Mouse (Mus musculus) liver, embryonic 14.5 days (tissue): ENCODE data around the gene March6. TPM values are rescaled to one million over a fixed set of nuclear protein-coding genes. Genes with fewer than 3 reads are reported as not detected.

Experiments
- ATAC-seq: fragments of 200-750 bp; cut with Nextera tagmentation; 2 replicates; pipeline ENCODE4 v1.8.0; 2017; ENCODE audit warnings: moderate number of reproducible peaks, mild to moderate bottlenecking, moderate library complexity; ENCODE audit not compliant: insufficient read depth
- DNase-seq, 3 experiments: peaks; one replicate each; pipeline ENCODE4 v3.0.0-alpha.2; 2012 to 2013; ENCODE audit warnings: low read depth in 3 of 3, low spot score in 3 of 3
- H3K27ac ChIP-seq: fragments of 300-500 bp; sonication (generic); 2 replicates; pipeline ENCODE4 v1.5.1; 2014; ENCODE audit warnings: moderate library complexity, mild to moderate bottlenecking, control low read depth, inconsistent platforms
- H3K27me3 ChIP-seq: fragments of 300-500 bp; sonication (generic); 2 replicates; pipeline ENCODE4 v1.6.1; 2014; ENCODE audit warnings: mild to moderate bottlenecking, low read length, moderate library complexity; ENCODE audit not compliant: control insufficient read depth, insufficient read depth
- H3K36me3 ChIP-seq: fragments of 300-500 bp; sonication (generic); replicated peaks from 2 replicates; pipeline ENCODE4 v1.6.1; 2014; ENCODE audit warnings: low read depth; ENCODE audit not compliant: control insufficient read depth, insufficient read depth
- H3K4me1 ChIP-seq, 2 experiments: fragments of 200-500 bp in 1 of 2; fragments of 300-500 bp in 1 of 2; sonication (generic) in 1 of 2; replicated peaks; 2 replicates each; pipeline ENCODE4 v1.6.1; 2012 to 2014; ENCODE audit warnings: antibody characterized with exemption in 1 of 2, inconsistent platforms in 1 of 2, low read length in 1 of 2; ENCODE audit not compliant: control insufficient read depth in 2 of 2, insufficient read depth in 2 of 2
- H3K4me2 ChIP-seq: fragments of 300-500 bp; sonication (generic); 2 replicates; pipeline ENCODE4 v1.6.1; 2014; ENCODE audit warnings: low read depth, mild to moderate bottlenecking, control low read depth, moderate library complexity
- H3K4me3 ChIP-seq, 2 experiments: fragments of 200-500 bp in 1 of 2; fragments of 300-500 bp in 1 of 2; sonication (generic) in 1 of 2; 2 replicates each; pipeline ENCODE4 v1.5.1; 2012 to 2014; ENCODE audit warnings: low read depth in 2 of 2, low read length in 2 of 2, mild to moderate bottlenecking in 2 of 2, control low read depth in 1 of 2, inconsistent platforms in 1 of 2, moderate library complexity in 1 of 2; ENCODE audit not compliant: insufficient read depth in 1 of 2
- H3K9ac ChIP-seq: fragments of 300-500 bp; sonication (generic); replicated peaks from 2 replicates; pipeline ENCODE4 v1.6.1; 2014; ENCODE audit warnings: mild to moderate bottlenecking, control low read depth, moderate library complexity
- H3K9me3 ChIP-seq: fragments of 300-500 bp; sonication (generic); 2 replicates; pipeline ENCODE4 v1.6.1; 2016; ENCODE audit warnings: low read length, mixed read lengths; ENCODE audit not compliant: control insufficient read depth
- CTCF ChIP-seq: IDR thresholded peaks from 2 replicates; pipeline ENCODE4 v1.5.1; 2016; ENCODE audit warnings: antibody characterized with exemption, low read depth, control low read depth
- EP300 ChIP-seq: IDR thresholded peaks from 2 replicates; pipeline ENCODE4 v1.6.1; 2016; ENCODE audit warnings: antibody characterized with exemption, low read depth
- WGBS: fragments of 180-500 bp; shearing (Covaris S2); extraction: QIAGEN DNeasy Blood & Tissue Kit; methylation state at CpG from one replicate; pipeline ENCODE4 v1.1.7; 2014; ENCODE audit not compliant: insufficient replicate concordance; 5-methylcytosine and 5-hydroxymethylcytosine counted together
- polyA plus RNA-seq, 2 experiments: library from polyadenylated mRNA; depleted of rRNA in 1 of 2; stranded (reverse) in 1 of 2; unstranded in 1 of 2; fragments of >200 nt; fragmentation: Nextera tagmentation in 1 of 2; extraction: Ambion mirVana in 1 of 2; gene quantifications; 2 replicates each; pipeline versions ENCODE4 v1.2.1 to v1.2.3; 2012 to 2014

Gene March6
- polyA plus RNA-seq, 2 experiments = 9.0 to 12.7 TPM

DNA sequence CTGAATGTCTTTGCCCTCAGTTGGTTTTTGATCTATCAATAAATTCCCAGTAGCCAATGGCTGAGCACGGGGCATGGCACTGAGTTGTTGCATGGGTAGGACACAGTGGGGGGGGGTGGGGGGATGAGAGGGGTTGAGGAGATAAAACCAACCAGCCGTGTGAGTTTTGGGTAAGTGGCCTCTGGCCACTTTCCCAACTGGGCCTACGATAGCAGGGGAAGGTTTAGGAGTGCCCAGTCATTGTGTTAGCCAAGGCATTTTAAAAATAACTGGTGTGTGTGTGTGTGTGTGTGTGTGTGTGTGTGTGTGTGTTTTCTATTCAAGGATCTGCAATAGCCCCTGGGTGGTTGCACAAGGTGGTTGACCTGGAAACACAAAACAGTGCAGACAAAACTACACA is 12.4 kb upstream of the March6 start:
- H3K9me3 ChIP-seq = no peaks in the 10 kb centered on the region
- H3K27me3 ChIP-seq = no peaks in the 10 kb centered on the region
- peaks cover 30 to 49% of the 10 kb centered on the region in 2 experiments for H3K4me1 ChIP-seq
- no peaks in the 10 kb centered on the region for H3K36me3 ChIP-seq
- no peak overlapping the region for H3K9ac ChIP-seq
- H3K4me3 ChIP-seq = no peak overlapping the region
- ATAC-seq (no peak; the same call in 1 of the 2 replicates), DNase-seq (no peak)
- H3K4me2 ChIP-seq = no peak overlapping the region
- WGBS = 4% methylated on average over 3 of the region's 3 CpGs
- TF ChIP-seq EP300 (no peak), CTCF (no peak)
- no peak overlapping the region for H3K27ac ChIP-seq

DNA sequence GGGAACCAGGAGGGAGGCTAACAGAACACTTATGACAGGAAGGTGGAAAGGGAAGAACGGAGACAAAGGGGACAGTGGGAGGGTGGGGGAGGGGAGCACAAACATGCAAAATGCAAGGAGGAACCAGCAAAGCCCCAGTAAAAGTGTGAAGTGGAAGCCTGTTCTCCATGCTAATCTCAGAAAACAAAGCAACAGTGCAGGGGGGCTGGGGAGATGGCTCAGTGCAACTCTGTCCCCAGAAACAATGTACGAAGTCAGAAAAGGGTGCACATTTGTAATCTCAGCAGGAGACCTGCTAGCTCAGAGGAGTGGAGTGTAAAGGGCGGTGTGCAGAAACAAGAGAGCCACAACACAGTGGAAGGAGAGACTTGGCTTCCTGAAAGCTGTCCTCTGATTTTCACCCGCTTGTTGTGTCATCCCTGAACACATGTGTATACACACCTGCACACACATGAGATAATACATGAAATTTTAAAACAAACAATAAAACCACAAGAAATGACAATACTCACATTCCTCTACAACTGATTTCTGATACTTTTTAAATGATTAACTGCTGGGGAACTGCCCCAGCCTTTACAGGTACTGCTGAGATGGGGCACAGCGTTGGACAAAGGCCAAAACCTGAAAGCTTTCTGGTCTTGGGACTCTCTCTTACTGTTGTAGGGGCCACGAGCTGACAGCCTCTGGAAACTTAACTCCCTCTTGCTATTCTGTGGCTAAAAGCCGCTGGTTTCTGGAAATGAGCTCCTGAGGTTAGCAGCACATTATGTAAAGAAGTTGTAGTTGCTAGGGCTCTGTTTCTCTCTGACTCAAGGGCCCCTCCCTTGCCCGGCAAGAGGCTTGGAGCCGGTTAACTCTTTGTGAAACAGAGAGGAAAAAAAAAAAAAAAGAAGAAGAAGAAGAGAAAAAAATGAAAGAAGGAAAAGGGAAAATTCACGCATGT is 11.4 kb upstream of the March6 start:
- TF ChIP-seq EP300 (no peak), CTCF (no peak)
- Histone ChIP-seq H3K4me2 (peak overlapping the region; percentile 39), H3K4me3 (no peak overlapping the region), H3K27me3 (no peaks in the 10 kb centered on the region), H3K27ac (peak overlapping the region; percentile 36; the same call in 1 of the 2 replicates), H3K9me3 (no peaks in the 10 kb centered on the region), H3K36me3 (no peaks in the 10 kb centered on the region), H3K9ac (no peak overlapping the region), H3K4me1 (peaks cover 30 to 49% of the 10 kb centered on the region in 2 experiments)
- no peak for ATAC-seq
- DNase-seq = no peak
- WGBS = 14% methylated on average over 10 of the region's 10 CpGs

GRCm38 (mm10) chr15:31540513-31540802 is 9.6 kb upstream of the March6 start:
- peak overlapping the region; percentile 26 to 48 for H3K4me3 ChIP-seq
- DNase-seq = no peak
- H3K9me3 ChIP-seq = no peaks in the 10 kb centered on the region
- H3K36me3 ChIP-seq = no peaks in the 10 kb centered on the region
- no peak for TF ChIP-seq CTCF
- no peak for TF ChIP-seq EP300
- ATAC-seq = peak; percentile 57
- H3K4me1 ChIP-seq = peaks cover 44 to 61% of the 10 kb centered on the region in 2 experiments
- H3K9ac ChIP-seq = peak overlapping the region; percentile 63
- H3K27me3 ChIP-seq = no peaks in the 10 kb centered on the region
- peak overlapping the region; percentile 83 for H3K27ac ChIP-seq
- peak overlapping the region; percentile 73 for H3K4me2 ChIP-seq
- WGBS = 0% methylated on average over 1 of the region's 1 CpGs

GRCm38 (mm10) chr15:31539643-31540512 is 9.0 kb upstream of the March6 start:
- peak; percentile 87 for ATAC-seq
- DNase-seq = peak in 1 of 3 experiments; percentile 61
- no peaks in the 10 kb centered on the region for H3K36me3 ChIP-seq
- peak overlapping the region; percentile 26 to 48 for H3K4me3 ChIP-seq
- peak overlapping the region; percentile 83 for H3K27ac ChIP-seq
- no peaks in the 10 kb centered on the region for H3K9me3 ChIP-seq
- peak overlapping the region; percentile 73 for H3K4me2 ChIP-seq
- H3K9ac ChIP-seq = peak overlapping the region; percentile 63
- no peaks in the 10 kb centered on the region for H3K27me3 ChIP-seq
- peaks cover 48 to 66% of the 10 kb centered on the region in 2 experiments for H3K4me1 ChIP-seq
- TF ChIP-seq CTCF (no peak), EP300 (peak; percentile 88)
- WGBS = 10% methylated on average over 9 of the region's 9 CpGs

- DNase-seq (no peak), ATAC-seq (no peak)
- 73% methylated on average over 3 of the region's 3 CpGs for WGBS
- Histone ChIP-seq H3K4me3 (no peak overlapping the region), H3K4me1 (peaks cover 60 to 77% of the 10 kb centered on the region in 2 experiments), H3K9me3 (no peaks in the 10 kb centered on the region), H3K27me3 (no peaks in the 10 kb centered on the region), H3K4me2 (no peak overlapping the region), H3K27ac (no peak overlapping the region), H3K9ac (no peak overlapping the region), H3K36me3 (no peaks in the 10 kb centered on the region)
- TF ChIP-seq EP300 (no peak), CTCF (no peak)
Observed at GRCm38 (mm10) chr15:31538346-31538745, 7.5 kb upstream of the March6 start.
